Mouse (Mus musculus) G1E-ER4 (cell line): ENCODE data around the gene Iqcf1. TPM values are rescaled to one million over a fixed set of nuclear protein-coding genes. Genes with fewer than 3 reads are reported as not detected.

Source experiments
- GATA1 ChIP-seq: IDR thresholded peaks from one replicate; pipeline ENCODE4 v1.8.0; 2012; ENCODE audit warnings: low read length, inconsistent platforms
- polyA plus RNA-seq: library from polyadenylated mRNA; stranded (reverse); fragments of >175 nt; gene quantifications from 2 replicates; pipeline ENCODE4 v1.2.3, GENCODE M21; 2012

The Iqcf1 gene
- polyA plus RNA-seq: not detected in 2 replicates

DNA sequence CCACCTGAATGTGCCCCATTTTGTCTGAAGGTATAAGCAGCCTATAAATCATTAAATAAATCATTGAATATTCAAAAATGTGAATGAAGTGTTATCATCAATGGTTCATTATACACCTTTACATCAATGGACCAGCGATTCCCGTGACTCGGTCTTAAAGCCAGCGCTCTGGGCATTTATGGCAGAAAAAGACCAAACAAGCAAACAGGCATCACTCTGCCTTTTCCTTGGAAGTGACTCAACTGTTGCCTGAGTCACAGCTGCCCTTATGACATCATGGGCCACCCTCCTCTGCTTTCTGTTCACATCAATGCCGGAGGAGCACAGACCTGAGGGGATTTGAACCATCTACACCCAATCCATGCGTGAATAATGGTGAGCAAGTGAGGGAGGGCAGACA, at the start of gene Iqcf1:
Gene Iqcf1, plus strand, starts transcription at position 301 of the 400 bp plus-strand sequence.
- no peak for TF ChIP-seq GATA1

DNA sequence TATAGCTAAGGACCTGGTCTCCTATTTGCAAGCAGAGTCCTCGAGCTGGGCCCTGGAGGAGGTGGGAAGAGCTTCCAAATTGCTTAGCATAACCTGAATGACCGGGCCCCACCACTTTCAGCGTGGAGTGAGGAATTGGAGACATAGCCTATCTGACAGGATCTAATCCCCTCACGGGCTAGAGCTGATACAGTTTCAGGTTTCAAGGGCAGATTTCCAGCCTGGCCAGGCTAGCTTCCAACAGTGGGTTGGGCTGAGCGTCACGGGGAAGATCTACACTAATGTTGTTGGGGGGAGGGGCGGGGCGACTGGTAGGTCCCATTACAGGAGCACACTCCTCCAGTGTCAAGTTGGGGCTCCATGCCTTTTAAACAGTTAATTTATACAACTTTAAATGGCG, 49.1 kb upstream of the Iqcf1 start:
- TF ChIP-seq GATA1: no peak

GRCm38 (mm10) chr9:106451298-106451697, 48.5 kb upstream of the Iqcf1 start:
- no peak for TF ChIP-seq GATA1

DNA sequence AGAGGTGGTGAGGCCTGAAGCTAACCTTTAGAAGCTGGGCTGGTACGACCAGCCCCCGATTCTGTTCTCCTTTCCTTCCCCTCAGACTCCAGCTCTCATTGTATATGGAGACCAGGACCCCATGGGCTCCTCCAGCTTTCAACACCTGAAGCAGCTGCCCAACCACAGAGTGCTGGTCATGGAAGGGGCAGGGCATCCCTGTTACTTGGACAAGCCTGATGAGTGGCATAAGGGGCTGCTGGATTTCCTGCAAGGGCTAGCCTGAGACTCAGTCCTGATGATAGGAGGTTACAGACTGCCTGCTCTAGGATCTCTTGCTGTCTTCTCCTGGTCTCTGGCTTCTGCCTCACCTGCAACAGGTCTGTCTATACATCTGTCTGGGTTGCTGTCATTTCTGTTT, 47.9 kb upstream of the Iqcf1 start:
- TF ChIP-seq GATA1: no peak

- TF ChIP-seq GATA1: no peak
Observed at GRCm38 (mm10) chr9:106452351-106452750, 47.4 kb upstream of the Iqcf1 start.

GRCm38 (mm10) chr9:106452821-106453220, 46.9 kb upstream of the Iqcf1 start:
- TF ChIP-seq GATA1: no peak

GRCm38 (mm10) chr9:106453271-106454070, 46.3 kb upstream of the Iqcf1 start, which contains the start of gene Pcbp4:
Gene Pcbp4, plus strand, starts transcription at chr9:106453291.
- TF ChIP-seq GATA1: no peak

DNA sequence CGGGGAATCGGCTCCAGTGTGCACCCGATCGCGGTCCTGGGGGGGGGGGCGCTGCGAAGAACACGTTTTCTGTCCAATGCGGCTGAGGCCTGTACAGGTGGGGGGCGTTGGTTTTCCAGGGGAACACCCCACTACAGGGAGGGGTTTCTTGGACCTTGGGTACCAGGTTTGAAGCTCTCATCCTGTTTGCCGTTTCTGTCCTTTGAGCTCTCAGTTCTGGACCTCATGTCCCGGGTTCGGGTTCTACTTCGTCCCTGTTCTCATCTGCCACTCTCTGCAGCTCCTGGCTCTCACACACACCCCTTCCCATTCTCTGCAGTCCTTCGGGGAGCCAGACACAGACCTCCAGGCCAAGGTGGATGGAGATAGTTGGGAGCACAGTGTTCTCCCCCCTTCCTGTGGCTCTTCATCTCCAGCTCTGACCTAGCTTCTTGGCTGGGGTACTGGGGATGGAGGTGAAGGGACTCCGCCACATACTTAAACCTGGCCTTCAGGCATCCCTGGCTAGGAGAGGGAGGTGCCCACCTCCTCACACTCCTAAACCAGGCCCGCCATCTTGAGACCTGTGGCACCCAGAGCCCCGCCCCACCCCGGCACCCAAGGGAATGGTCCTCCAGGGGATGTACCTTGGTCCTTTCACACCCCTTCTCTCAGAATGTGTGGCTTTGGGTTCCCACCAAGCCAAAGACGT, 45.6 kb upstream of the Iqcf1 start:
- no peak for TF ChIP-seq GATA1

DNA sequence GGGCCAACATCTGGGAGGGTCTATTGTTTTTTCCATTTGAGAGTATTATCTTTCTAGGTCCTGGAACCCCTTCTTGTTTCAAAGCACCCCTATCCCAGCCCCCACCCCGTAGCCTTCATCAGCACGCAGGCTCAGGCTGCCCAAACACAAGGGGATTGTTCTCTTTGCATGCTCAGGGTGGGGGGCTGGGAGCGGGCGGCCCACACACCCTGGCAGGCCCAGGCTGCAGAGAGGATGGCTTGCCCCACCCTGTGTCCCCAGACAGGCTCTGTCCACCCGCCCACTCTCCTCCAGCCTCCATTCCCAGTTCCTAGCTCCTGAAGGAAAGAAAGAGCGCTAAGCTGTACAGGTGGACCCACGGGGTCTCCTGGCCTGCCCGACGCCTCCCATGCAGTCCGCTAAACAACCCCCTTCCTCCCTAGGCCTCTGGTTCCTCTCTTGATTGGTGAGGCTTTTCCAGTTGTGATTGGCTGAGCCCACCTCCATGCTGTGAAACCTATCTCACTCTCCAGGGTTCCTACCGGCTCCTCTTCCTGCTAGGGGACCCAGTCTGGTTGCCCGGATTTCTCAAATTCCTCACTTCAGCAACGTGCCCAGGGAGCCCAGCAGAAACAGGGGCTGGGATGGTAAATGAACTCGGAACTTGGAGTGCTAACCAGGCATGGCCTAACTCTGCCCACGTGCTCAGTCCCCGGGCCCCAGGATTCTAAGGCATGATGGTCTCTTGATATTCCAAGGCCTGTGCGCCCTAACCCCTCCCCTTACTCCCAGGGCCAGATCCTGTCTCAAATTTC, 44.7 kb upstream of the Iqcf1 start:
- TF ChIP-seq GATA1: no peak

- no peak for TF ChIP-seq GATA1
Observed at GRCm38 (mm10) chr9:106456325-106457162, 43.2 kb upstream of the Iqcf1 start.

- TF ChIP-seq GATA1: no peak
Observed at GRCm38 (mm10) chr9:106457163-106457559, 42.6 kb upstream of the Iqcf1 start.

DNA sequence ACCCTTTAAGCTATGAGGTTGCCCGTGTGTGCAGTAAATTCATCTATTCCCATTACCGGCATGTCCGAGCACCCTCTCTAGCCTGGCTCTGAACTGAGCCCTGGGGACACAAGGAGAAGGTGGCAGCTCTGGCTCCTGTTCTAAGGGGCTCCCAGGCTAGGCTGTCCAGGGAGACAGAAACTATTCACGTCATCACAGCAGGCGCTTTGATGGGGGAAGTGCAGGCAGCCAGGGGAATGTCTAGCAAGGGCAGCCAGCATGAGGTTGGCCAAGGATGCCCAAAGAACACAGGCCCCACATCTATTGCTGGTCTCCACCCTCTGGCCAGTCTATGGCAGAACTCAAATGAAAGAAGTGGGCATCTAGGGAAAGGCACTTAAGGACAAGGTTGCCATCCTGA, 41.8 kb upstream of the Iqcf1 start:
- TF ChIP-seq GATA1: no peak

- TF ChIP-seq GATA1: no peak
Observed at GRCm38 (mm10) chr9:106459946-106460345, 39.8 kb upstream of the Iqcf1 start.

GRCm38 (mm10) chr9:106460401-106461025, 39.3 kb upstream of the Iqcf1 start:
- no peak for TF ChIP-seq GATA1

GRCm38 (mm10) chr9:106461026-106461415, 38.7 kb upstream of the Iqcf1 start:
- no peak for TF ChIP-seq GATA1
